Mouse (Mus musculus): ENCODE data around the gene Rpl34. TPM values are rescaled to one million over a fixed set of nuclear protein-coding genes. Genes with fewer than 3 reads are reported as not detected.

Gene Rpl34
- polyA plus RNA-seq, 1 experiment from 2014 or later = 1,090 TPM

- Histone ChIP-seq H3K9me3 (ENCODE audit: low read depth, low read length) (no peaks in the 10 kb centered on the region), H3K36me3 (ENCODE audit: insufficient read depth) (no peaks in the 10 kb centered on the region), H3K4me2 (no peak overlapping the region), H3K4me3 (ENCODE audit: low read depth, low read length) (no peak overlapping the region), H3K9ac (no peak overlapping the region), H3K27me3 (ENCODE audit: insufficient read depth, low read length) (no peaks in the 10 kb centered on the region), H3K27ac (ENCODE audit: low read depth) (no peak overlapping the region), H3K4me1 (ENCODE audit: insufficient read depth) (no peaks in the 10 kb centered on the region)
- DNase-seq = no peak
- ATAC-seq (ENCODE audit: insufficient read depth) = no peak
- no peak for TF ChIP-seq CTCF (IDR thresholded peaks at IDR 0.05; ENCODE audit: low read depth)
- WGBS = 75% methylated on average over 9 of the region's 9 CpGs
Measured at GRCm38 (mm10) chr3:130682183-130682582, 48.0 kb downstream of the Rpl34 start.

DNA sequence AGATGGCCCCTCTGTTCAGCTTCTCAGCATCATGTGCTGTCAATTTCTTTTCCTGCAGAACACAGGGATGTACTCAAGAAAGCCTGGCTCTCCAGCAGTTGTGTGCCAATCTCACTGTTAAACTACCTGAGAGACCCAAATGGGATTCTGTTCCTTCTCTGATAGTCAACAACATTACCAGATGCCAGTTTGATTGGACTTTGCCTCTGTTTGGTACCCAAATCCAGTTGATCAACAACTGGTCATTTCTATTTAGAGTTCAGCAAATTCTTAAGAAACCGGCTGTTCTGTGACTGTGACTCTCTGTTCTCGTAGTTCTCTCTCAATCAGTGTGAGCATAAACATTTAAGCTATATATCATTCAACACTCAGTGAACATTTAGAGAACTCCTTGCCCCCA, 49.0 kb downstream of the Rpl34 start:
- Histone ChIP-seq H3K4me3 (ENCODE audit: low read depth, low read length) (no peak overlapping the region), H3K4me1 (ENCODE audit: insufficient read depth) (no peaks in the 10 kb centered on the region), H3K27ac (ENCODE audit: low read depth) (no peak overlapping the region), H3K4me2 (no peak overlapping the region), H3K36me3 (ENCODE audit: insufficient read depth) (no peaks in the 10 kb centered on the region), H3K27me3 (ENCODE audit: insufficient read depth, low read length) (no peaks in the 10 kb centered on the region), H3K9me3 (ENCODE audit: low read depth, low read length) (no peaks in the 10 kb centered on the region), H3K9ac (no peak overlapping the region)
- TF ChIP-seq CTCF (IDR thresholded peaks at IDR 0.05; ENCODE audit: low read depth) = no peak
- DNase-seq (no peak), ATAC-seq (ENCODE audit: insufficient read depth) (no peak)
- 47% methylated on average over 2 of the region's 2 CpGs for WGBS

GRCm38 (mm10) chr3:130677671-130678460, 52.3 kb downstream of the Rpl34 start:
- DNase-seq (no peak), ATAC-seq (ENCODE audit: insufficient read depth) (no peak)
- H3K4me1 ChIP-seq (ENCODE audit: insufficient read depth) = no peaks in the 10 kb centered on the region
- no peak overlapping the region for H3K9ac ChIP-seq
- H3K27me3 ChIP-seq (ENCODE audit: insufficient read depth, low read length) = no peaks in the 10 kb centered on the region
- no peak for TF ChIP-seq CTCF (IDR thresholded peaks at IDR 0.05; ENCODE audit: low read depth)
- no peak overlapping the region for H3K4me2 ChIP-seq
- no peaks in the 10 kb centered on the region for H3K36me3 ChIP-seq (ENCODE audit: insufficient read depth)
- no peak overlapping the region for H3K27ac ChIP-seq (ENCODE audit: low read depth)
- WGBS = 93% methylated on average over 19 of the region's 19 CpGs
- H3K9me3 ChIP-seq (ENCODE audit: low read depth, low read length) = no peaks in the 10 kb centered on the region
- no peak overlapping the region for H3K4me3 ChIP-seq (ENCODE audit: low read depth, low read length)

Other genes with a start within 250 kb of the Rpl34 start
- gene Etnppl, start 113.0 kb downstream of the Rpl34 start, polyA plus RNA-seq (2014; fragmentation: Nextera tagmentation; extraction: Ambion mirVana) = not detected in 2 replicates
- gene Ostc, start 21.0 kb downstream of the Rpl34 start, polyA plus RNA-seq (2014; fragmentation: Nextera tagmentation; extraction: Ambion mirVana) = 401 and 409 TPM in 2 replicates